Mouse (Mus musculus) left cerebral cortex, postnatal 10 days (tissue): Measurements from ENCODE around the gene Ccdc114. TPM values are rescaled to one million over a fixed set of nuclear protein-coding genes. Genes with fewer than 3 reads are reported as not detected.
"Not testable (repeated sequence)": the region's sequence is repeated elsewhere in the genome, so short reads cannot be mapped to it uniquely, and the experiment has no call there.

ENCODE experiments used
- DNase-seq, 2 experiments: peaks; one replicate each; pipeline ENCODE4 v3.0.0; 2021 to 2022; ENCODE audit warnings: low spot score in 2 of 2, mixed read lengths in 1 of 2; ENCODE audit errors: extremely low spot score in 1 of 2
- intact Hi-C: fragments of 180-260 bp; cut with DNase I; formaldehyde crosslinking; loops from one replicate; pipeline ENCODE4 v1.15.1; 2025
- total RNA-seq, 2 experiments: library from RNA; stranded (reverse); gene quantifications; 2 replicates each; pipeline ENCODE4 v1.2.3; 2021

Gene Ccdc114
- 1 to 10 TPM; 1.4 to 1.5 TPM for total RNA-seq

DNA sequence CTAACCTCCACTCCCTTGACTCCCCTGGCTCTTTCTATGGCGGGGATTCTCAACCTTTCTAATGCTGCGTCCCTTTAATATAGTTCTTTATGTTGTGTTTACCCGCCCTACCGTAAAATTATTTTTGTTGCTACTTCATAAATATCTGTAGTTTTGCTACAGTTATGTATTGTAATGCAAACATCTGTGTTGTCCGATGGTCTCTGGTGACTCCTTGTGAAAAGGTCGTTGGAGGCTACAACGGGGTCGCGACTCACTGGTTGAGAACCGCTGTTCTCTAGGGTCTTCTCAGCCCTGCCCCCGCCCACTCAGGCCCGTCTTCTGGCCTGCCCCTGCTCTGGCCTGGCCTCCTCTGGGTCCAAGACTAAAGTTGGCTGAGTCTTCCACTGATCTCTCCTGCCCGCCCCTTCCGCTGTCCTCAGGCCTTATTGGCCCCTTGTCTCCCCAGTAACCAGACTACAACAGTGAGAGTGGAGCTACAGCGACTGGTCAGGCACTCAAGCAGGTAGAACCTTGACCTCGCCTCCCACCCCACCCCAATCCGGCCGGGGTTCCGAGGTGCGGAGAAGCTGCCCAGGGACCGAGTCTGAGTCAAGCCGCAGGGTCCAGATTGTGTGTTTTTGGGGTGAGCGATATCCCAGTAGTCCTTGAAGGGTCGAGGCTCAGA, at the start of gene Ccdc114:
Gene Ccdc114 (plus strand): TSS at position 311 of the 667 bp plus-strand sequence.
- intact Hi-C loops = no loop called here
- peak in 1 of 2 experiments; percentile 88 for DNase-seq

DNA sequence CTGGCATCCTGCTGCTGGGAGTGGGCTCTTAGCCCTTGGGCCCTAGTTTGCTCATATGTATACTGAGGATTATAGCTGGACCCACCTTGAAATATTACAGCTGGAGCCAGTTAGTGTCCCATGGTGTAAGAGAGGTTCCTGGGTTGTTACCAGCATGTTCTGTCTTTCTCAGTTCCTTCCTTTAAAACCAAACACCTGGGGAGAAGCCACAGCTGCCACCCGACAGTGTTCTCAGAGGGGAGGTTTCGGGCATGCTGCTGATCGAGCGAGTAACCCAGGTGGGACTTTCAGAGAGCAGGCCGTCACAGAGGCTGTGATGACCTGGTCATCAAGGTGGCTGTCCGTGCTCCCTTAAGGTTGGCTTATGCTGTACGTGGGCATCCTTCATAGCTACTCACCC, 47.0 kb upstream of the Ccdc114 start:
- intact Hi-C loops = no loop called here
- DNase-seq = no peak

DNA sequence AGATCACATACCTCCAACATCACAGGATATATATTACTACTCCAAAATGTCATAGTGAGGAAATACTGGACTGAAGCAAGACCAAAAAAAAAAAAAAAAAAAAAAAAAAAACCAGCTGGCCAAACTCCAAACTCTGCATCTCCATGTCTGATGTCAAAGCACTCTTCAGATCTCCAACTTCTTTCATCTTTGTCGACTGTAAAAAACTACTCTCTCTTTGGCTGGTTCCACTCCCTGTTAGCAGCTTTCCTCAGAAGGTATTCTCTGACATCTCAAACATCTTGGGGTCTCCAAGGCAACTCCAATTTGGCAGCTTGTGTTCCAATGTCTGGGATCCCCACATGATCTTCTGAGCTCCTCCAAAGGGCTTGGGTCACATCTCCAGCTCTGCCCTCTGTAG, 45.6 kb upstream of the Ccdc114 start, which contains the start of gene Grin2d:
Gene Grin2d (minus strand): TSS at position 101 of the 400 bp plus-strand sequence.
- intact Hi-C loops = not testable (repeated sequence)

DNA sequence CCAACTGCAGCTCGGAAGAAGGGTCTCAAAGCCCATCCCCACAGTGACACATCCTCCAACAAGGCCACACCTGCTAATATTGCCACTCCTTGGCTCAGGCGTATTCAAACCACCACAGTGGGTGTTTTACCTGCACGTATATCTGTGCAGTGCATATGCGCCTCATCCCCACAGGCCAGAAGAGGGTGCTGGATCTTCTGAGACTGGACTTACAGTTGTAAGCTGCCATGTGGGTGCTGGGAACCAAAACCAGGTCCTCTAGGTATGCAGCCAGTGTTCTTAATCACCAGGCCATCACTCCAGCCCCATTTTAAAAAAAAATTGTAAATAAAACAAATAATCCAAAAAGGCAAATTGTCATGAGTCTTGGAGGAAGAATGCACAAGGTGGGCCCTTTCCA, 43.3 kb upstream of the Ccdc114 start:
- intact Hi-C loops = no loop called here
- DNase-seq = no peak

More for the DNA sequence above, 45.6 kb upstream of the Ccdc114 start, which contains the start of gene Grin2d:
- DNase-seq = not testable (repeated sequence)

DNA sequence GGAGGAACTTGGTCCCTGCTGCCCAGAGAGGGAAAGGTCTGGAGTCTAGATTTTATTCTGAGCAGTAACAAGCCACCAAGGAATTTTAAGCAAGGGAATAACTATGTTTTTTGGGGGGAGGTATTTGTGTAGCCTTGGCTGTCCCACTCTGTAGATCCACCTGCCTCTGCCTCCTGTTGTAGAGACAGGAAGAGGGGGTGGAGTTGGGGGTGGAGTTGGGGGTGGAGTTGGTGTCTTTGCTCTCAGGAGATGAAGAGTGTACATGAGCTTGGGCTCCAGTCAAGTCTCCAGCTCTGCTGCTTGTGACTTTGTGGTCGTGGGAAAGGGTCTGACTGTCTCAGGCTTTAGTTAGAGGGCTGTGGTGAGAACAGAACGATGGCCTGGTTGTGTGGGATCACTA, 42.9 kb upstream of the Ccdc114 start:
- intact Hi-C loops = no loop called here
- DNase-seq = no peak

DNA sequence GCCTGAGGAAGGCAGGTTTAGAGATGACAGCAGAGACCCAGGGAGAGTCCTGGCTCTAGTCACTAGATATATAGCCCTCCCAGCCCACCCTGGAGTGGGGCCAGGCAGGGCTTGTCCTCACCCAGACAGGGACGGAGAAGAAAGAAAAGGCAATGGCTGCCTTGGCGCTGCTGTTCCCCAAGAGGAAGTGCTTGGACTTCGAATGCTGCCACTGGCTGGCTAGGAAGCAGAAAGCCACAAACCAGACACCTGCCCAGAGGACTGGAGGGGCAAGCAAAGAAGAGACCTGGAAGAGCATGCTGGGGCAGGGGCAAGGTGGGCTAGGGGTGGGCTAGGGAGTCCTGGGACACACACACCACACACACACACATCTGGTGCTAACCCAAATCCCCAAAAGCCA, 36.6 kb upstream of the Ccdc114 start:
- intact Hi-C loops = no loop called here
- DNase-seq = no peak

DNA sequence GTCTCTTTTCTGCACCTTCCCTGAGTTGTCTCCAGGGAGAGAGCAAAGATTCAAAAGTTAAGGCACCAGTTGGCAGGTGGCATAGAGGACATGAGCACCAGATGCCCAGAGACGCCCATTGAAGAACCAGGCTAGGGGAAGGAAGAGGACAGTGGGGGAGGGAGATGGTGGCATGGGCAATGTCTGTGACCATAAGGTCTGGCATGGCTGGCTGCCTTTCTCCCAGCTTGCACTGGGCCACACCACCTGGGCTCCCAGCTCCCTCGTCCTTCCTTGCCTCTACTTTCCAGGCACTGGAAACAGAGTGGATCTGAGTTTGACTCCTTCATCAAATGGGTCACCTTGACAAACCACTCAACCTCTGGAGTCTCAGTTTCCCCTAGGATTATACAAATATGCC, 31.2 kb upstream of the Ccdc114 start:
- DNase-seq = no peak
- intact Hi-C loops = no loop called here

DNA sequence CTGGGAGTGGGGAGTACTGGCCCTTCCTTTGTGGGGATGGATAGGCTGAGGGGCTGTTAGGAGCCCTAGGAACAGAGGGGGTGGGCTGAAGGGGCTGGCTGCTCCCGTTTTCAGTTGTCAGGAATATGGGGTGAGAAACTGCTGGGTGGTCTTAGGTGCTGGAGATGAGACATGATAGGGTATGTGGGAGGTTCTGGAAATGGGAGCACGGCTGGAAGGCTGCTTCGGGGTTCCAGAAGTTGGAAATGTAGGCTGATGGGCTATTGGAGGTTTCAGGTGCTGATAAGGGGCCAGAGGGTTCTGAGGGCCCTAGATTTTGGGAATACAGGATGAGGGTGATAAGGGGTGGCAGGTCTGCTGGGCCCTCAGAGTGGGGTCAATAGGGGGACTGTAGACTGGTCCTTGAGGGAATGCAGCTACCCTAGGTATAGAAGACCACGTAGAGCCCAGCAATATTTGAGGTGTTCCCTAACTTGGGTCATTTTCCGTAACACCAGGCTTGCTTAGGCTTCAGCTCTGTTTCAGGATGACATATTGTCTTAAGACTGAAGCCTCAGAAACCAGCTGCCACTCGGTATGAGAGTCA, 27.8 kb upstream of the Ccdc114 start:
- intact Hi-C loops = no loop called here

DNA sequence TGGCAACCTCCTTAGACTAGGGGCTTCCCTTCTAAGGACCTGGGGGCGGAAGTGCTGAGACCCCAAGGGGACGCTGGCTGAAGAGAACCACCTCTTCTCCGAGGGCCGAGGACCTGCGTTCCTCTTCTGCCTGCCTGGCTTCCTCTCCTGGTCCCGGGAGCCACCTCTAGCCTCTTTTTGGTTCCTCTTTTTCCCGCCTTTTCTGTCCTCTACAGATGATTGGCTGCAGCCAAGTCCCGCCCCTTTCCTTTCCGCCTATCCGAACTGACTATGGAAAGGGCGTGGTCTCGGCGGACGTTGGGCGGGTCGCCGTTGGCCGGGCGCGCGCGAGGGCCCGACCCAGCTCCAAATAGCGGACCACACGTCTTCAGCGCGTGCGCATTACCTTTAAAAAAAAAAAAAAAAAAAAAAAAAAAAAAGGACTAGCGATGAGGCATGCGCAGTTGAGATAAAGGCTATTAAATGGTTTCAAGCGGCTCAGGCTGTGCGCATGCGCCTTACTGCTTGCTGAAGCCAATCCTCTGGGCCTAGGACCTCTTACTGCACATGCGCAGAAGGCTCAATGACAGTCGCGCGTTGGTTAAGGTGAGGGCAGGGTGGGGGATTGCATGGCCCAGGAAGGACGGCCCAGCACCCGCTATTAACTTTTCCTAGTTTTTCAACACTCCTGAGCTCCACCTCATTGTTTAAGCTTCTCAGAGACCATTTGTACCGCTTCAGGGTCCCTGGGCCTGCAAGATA, 27.2 kb upstream of the Ccdc114 start, which contains the start of the genes Syngr4 and Tmem143:
Gene Syngr4 (minus strand): TSS at position 198 of the 741 bp plus-strand sequence.
Gene Tmem143 (plus strand): TSS at position 425 of the 741 bp plus-strand sequence.
- intact Hi-C loops = no loop called here
- DNase-seq = peak; percentile 96 to 98

More for the DNA sequence above, 27.8 kb upstream of the Ccdc114 start:
- DNase-seq = no peak

DNA sequence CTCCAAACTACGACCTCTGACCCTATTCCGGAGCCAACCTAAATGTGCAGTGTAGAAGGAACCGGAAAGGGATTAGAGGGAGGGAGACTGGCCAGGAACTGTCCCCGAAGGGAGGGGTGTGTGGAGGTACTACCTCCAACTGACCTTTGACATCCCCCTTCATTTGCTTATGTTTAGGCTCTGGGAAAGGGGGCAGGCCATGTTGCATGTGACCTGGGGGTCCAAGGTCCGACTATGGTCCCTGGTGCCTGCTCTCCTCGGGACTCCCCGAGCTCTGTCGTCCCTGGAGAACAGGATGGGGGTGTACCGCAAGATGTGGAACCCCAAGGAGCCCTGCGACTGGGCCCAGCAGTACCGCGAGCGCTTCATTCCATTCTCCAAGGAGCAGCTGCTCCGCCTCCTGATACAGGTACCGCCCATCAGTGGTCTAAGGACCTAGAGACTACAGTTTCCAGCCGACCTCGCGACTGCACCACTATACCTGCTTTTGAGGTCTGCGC, 26.6 kb upstream of the Ccdc114 start:
- DNase-seq = peak; percentile 49 to 75
- intact Hi-C loops = no loop called here

DNA sequence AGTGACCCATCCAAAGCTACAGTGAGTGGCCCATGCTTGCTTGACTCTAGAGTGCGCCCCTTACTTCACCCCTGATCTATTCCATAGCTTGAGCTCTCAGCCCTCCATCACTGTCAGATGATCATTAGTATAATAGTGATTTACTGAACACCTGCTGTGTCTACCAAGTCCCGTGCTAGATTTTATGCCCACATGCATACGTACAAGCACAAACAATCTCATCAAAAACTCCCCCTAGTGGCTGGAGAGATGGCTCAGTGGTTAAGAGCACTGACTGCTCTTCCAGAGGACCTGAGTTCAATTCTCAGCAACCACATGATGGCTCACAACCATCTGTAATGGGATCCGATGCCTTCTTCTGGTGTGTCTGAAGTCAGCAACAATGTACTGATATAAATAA, 25.7 kb upstream of the Ccdc114 start:
- DNase-seq, intact Hi-C loops: not testable (repeated sequence)

DNA sequence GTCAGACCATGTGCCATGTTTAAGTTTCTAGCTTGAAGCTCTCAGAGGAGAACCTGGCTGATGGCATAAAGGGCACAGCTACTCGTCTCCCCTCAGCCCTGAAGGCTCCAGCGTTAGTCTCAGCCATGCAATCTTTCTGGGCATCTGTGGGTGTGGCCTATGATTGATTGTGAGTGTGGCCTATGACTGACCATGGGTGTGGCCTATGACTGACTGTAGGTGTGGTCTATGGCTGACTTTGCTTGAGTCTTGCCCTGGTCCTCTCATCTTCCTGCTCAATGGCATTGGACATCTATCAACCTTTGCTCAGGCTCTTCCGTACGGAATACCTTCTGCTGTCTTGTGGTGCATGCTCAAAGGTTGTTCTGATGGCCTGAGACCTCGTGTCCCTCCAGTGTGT, 22.3 kb upstream of the Ccdc114 start:
- DNase-seq = no peak
- intact Hi-C loops = no loop called here

DNA sequence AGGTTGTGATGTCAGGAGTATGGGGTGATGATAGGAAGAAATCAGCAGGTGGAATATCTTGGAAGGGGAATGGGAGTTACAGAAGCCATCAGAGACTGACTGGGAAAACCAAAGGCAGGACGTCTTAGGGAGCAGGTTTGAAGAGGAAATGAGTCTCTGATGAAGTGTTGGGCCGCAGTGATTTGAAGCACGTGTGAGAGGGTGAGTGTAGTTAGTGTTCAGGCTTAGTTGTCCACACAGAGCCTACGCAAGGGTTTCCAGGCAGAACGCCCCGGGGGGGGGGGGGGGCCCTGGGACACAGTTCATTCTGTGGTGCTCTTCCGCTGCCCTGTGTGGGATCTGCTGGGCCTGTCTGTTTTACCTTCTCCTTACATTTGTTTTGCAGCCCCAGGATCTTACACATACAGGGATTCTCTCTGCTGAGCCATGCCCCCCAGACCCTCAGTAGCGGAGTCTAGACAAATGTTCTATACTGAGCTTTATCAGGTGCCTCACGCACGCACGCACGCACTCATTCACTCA, 21.3 kb upstream of the Ccdc114 start:
- intact Hi-C loops = no loop called here
- no peak for DNase-seq

DNA sequence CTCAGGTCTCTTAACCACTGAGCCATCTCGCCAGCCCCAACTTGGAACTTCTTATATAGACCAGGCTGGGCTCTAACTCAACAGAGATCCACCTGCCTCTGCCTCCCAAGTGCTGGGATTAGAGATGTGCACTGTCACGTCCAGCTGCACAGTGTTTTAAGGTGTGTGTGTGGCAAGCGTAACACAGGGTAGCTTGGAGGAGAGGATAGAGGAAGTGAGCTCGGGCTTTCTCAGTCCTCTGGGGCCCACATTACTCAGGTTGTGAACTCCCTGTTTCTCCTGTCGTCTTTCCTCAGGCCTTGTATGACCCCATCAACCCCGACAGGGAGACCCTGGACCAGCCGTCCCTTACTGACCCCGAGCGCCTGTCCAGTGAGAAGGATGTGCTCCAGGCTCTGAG, 17.2 kb upstream of the Ccdc114 start:
- intact Hi-C loops = no loop called here
- DNase-seq = no peak

DNA sequence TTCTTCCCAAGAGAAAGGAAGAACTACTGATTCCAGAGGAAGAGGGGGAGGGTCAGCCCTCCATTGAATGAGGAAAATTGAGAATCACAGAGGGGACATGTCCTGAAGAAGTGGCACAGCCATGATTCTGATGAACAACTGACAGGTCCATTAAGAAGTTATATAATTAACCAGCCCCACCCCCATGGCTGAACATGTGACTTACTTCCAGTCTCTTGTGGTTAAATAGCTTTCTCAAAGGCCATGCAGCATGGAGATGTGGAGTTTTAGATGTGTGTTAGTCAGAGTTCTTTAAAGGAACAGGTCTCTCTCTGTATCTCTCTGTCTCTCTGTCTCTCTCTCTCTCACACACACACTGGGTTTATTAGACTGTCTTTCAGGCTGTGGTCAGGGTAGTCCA, 15.5 kb upstream of the Ccdc114 start:
- DNase-seq = no peak
- intact Hi-C loops = no loop called here

DNA sequence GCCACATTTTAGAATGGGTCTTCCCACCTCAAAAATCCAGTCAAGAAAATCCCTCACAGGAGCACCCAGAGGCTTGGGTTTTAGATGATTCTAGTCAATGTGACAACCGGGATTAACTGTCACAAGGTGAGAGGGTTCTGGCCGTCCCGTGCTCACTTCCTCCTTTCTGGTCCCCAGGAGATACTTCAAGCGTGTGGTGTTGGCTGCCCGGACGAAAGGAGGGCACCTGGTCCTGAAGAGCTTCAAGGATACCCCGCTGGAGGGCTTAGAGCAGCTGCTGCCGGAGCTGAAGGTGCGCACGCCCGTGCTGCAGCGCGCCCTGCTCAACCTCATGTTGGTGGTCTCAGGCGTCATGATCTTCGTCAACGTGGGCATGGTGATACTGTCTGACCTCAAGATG, 14.7 kb upstream of the Ccdc114 start:
- intact Hi-C loops = no loop called here
- DNase-seq = no peak

DNA sequence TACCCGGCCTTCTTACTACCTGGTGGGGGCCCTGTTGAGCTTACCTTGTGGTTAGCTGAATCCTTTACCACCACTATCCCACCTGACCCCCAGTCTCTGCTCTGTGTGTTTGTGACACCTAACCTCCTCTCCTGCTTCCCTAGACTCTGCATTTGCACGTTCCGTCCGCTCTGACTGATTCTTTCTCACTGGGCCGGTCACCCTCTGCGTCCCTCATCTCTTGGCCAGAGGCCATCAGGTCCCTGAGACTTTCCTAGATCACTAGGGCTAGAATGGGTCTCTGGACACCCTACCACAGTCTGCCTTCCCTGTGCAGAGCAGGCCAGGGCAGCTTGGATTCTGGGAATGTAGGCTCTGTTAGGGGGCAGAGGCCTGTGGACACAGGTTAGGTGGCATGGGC, 9.8 kb upstream of the Ccdc114 start:
- intact Hi-C loops = no loop called here
- no peak for DNase-seq

DNA sequence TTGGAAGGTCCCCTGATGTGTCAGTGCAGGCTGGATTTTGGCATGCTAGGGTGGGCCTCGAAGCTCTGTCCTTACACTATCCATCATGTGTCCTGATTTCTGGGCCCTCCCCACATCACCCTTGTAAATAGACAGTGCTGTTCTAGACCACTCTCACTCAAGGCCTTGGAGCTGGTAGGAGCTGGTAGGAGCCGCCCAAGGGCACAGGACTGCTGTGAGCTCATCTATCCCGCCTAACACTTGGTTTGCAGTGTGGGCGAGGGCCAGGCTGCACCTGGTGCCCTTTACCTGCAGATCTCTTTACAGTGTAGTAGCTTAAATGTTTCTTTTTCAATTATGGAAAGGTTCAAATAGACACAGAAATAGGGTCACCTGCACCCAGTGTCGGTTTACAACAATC, 8.9 kb upstream of the Ccdc114 start:
- no peak for DNase-seq
- intact Hi-C loops = no loop called here
